Mouse (Mus musculus): Measurements from ENCODE around the gene Mogat1. TPM values are rescaled to one million over a fixed set of nuclear protein-coding genes. Genes with fewer than 3 reads are reported as not detected.

The Mogat1 gene
- total RNA-seq (2014; rRNA removed) (not detected in 2 replicates), polyA plus RNA-seq (2015; fragmentation: Nextera tagmentation; extraction: Ambion mirVana) (0.49 and 0.91 TPM in 2 replicates)

DNA sequence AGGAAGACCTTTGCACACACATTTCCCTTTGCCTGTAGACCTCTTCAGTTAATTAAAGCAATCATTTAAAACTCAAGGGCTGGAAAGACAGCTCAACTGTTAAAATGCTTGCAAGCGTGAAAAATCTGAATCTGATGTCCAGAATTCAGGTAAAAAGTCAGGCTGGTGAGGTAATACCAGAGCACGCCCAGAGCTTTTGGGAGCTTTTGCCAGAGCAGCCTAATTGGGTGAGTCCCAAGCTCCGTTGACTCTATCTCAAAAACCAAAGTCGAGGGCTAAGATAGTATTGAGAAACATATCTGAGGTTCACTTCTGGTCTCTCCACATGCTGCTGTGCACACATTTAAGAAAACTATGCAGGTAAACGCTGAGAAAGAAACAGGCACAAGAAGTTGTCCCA is at the start of gene Mogat1:
Mogat1 (plus strand) TSS at position 130 of the 400 bp plus-strand sequence.
- DNase-seq (ENCODE audit: low spot score), result no peak
- TF ChIP-seq CTCF (IDR thresholded peaks at IDR 0.05; ENCODE audit: low read depth), result no peak
- Histone ChIP-seq H3K4me3 (ENCODE audit: low read length) (peak within 1 kb of the TSS; percentile 30), H3K27me3 (ENCODE audit: insufficient read depth, low read length) (no peaks in the 10 kb centered on the region), H3K4me2 (ENCODE audit: low read depth, low read length) (peak within 1 kb of the TSS; percentile 49), H3K27ac (no peak within 1 kb of the TSS), H3K9me3 (ENCODE audit: low read length) (no peaks in the 10 kb centered on the region), H3K9ac (replicated peaks; ENCODE audit: low read length) (peak within 1 kb of the TSS; percentile 37; the same call in 1 of the 2 replicates), H3K36me3 (ENCODE audit: insufficient read depth, low read length) (no peaks in the 10 kb centered on the region), H3K4me1 (ENCODE audit: insufficient read depth, low read length) (peaks cover 7% of the 10 kb centered on the region; the same call in 1 of the 2 replicates)
- 74% methylated on average over 5 of the region's 5 CpGs for WGBS
- ATAC-seq, result no peak

DNA sequence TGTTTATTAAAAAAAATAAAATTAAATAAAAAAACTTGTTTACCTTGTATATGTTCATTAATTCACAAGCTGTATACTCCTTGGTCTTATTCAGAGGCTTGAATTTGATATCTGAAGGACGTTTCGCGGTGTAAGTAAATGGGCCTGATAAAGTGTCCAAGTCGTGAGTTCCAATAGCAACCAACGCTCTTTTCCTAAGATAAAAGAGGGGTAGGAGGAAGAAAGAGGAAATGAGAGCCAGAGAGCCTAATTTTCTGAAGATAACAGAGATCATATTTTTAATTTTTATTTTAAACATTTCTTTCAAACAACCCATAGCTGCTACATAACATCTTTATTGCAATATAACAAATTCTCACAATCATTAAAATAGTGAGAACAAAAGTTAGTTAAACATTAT is 38.4 kb upstream of the Mogat1 start:
- Histone ChIP-seq H3K9me3 (ENCODE audit: low read length) (no peaks in the 10 kb centered on the region), H3K4me3 (ENCODE audit: low read length) (no peak overlapping the region), H3K27ac (no peak overlapping the region), H3K27me3 (ENCODE audit: insufficient read depth, low read length) (no peaks in the 10 kb centered on the region), H3K4me1 (ENCODE audit: insufficient read depth, low read length) (no peaks in the 10 kb centered on the region), H3K4me2 (ENCODE audit: low read depth, low read length) (no peak overlapping the region), H3K36me3 (ENCODE audit: insufficient read depth, low read length) (peaks cover 45% of the 10 kb centered on the region), H3K9ac (replicated peaks; ENCODE audit: low read length) (no peak overlapping the region)
- no peak for DNase-seq (ENCODE audit: low spot score)
- ATAC-seq, result no peak
- TF ChIP-seq CTCF (IDR thresholded peaks at IDR 0.05; ENCODE audit: low read depth), result no peak
- WGBS, result 94% methylated on average over 5 of the region's 5 CpGs

DNA sequence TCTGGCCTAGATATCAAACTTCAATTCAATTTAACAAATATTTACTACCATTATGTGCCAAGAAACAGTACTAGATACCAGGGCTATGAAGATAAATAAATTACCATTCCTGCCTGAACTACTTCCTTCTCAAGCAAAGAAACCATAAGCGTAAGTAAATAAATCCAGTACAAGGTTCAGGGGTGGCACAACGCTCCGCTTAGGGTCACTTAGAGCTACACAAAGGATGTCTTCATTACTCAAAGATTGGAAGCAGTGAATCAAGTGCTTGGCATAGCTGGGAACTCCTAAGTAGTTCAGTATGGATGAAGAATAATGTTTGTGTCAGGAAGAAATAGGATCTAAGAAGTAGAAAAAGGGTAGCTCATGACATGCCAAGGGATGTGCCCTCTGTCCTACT is 27.4 kb upstream of the Mogat1 start:
- no peak overlapping the region for H3K9ac ChIP-seq (replicated peaks; ENCODE audit: low read length)
- H3K27me3 ChIP-seq (ENCODE audit: insufficient read depth, low read length), result no peaks in the 10 kb centered on the region
- H3K9me3 ChIP-seq (ENCODE audit: low read length), result no peaks in the 10 kb centered on the region
- H3K4me2 ChIP-seq (ENCODE audit: low read depth, low read length), result no peak overlapping the region
- H3K27ac ChIP-seq, result no peak overlapping the region
- ATAC-seq (no peak), DNase-seq (ENCODE audit: low spot score) (no peak)
- peaks cover 11% of the 10 kb centered on the region; the same call in 1 of the 2 replicates for H3K36me3 ChIP-seq (ENCODE audit: insufficient read depth, low read length)
- no peak for TF ChIP-seq CTCF (IDR thresholded peaks at IDR 0.05; ENCODE audit: low read depth)
- H3K4me1 ChIP-seq (ENCODE audit: insufficient read depth, low read length), result peaks cover 4% of the 10 kb centered on the region
- WGBS, result 89% methylated on average over 3 of the region's 3 CpGs
- no peak overlapping the region for H3K4me3 ChIP-seq (ENCODE audit: low read length)

DNA sequence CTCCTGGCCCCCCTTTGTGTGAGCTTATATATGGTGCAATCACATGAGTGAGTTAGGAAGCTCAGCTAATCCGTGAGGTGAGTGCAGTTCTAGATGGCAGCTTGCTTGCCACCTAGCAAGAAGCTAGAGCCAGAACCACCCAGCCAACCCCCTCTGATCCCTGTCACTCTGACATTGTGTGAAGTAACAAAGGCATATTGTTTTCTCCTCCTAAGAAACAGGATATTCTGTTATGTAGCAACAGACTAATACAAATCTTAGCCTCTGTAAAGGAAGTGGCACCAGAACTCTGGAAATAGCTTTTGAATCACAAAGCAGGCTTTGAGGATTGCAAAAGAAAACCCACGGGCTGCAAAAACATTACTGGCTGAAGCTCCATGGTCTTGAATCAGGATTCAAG is 26.4 kb upstream of the Mogat1 start:
- H3K27me3 ChIP-seq (ENCODE audit: insufficient read depth, low read length), result no peaks in the 10 kb centered on the region
- no peak overlapping the region for H3K9ac ChIP-seq (replicated peaks; ENCODE audit: low read length)
- no peaks in the 10 kb centered on the region for H3K9me3 ChIP-seq (ENCODE audit: low read length)
- no peak overlapping the region for H3K4me2 ChIP-seq (ENCODE audit: low read depth, low read length)
- no peak overlapping the region for H3K4me3 ChIP-seq (ENCODE audit: low read length)
- ATAC-seq, result no peak
- H3K36me3 ChIP-seq (ENCODE audit: insufficient read depth, low read length), result peaks cover 7% of the 10 kb centered on the region; the same call in 1 of the 2 replicates
- no peak for DNase-seq (ENCODE audit: low spot score)
- no peak for TF ChIP-seq CTCF (IDR thresholded peaks at IDR 0.05; ENCODE audit: low read depth)
- WGBS, result 56% methylated on average over 2 of the region's 2 CpGs
- no peak overlapping the region for H3K27ac ChIP-seq
- peaks cover 4% of the 10 kb centered on the region for H3K4me1 ChIP-seq (ENCODE audit: insufficient read depth, low read length)

DNA sequence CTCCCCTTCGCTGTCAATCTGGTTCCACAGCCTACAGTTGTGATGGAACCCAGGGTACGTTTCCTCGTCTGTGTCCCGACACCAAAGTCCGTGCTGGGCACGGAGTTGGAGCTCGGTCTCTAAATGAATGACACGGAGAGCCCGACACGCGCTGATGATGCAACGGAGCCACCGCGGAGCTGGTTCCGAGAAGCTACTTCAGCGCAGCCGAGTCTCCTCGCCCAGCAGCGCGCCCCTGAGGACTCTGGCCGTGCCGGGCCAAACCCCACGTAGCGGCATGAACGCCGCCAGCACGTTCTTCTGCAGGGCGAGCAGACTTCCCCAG is 22.4 kb upstream of the Mogat1 start:
- Histone ChIP-seq H3K27me3 (ENCODE audit: insufficient read depth, low read length) (no peaks in the 10 kb centered on the region), H3K36me3 (ENCODE audit: insufficient read depth, low read length) (no peaks in the 10 kb centered on the region), H3K4me2 (ENCODE audit: low read depth, low read length) (peak overlapping the region; percentile 91), H3K4me3 (ENCODE audit: low read length) (peak overlapping the region; percentile 98), H3K9ac (replicated peaks; ENCODE audit: low read length) (peak overlapping the region; percentile 84), H3K4me1 (ENCODE audit: insufficient read depth, low read length) (peaks cover 4% of the 10 kb centered on the region), H3K27ac (peak overlapping the region; percentile 85), H3K9me3 (ENCODE audit: low read length) (no peaks in the 10 kb centered on the region)
- under 1% methylated on average over 28 of the region's 28 CpGs for WGBS
- DNase-seq (ENCODE audit: low spot score) (no peak), ATAC-seq (no peak; the same call in 1 of the 2 replicates)
- TF ChIP-seq CTCF (IDR thresholded peaks at IDR 0.05; ENCODE audit: low read depth), result no peak

DNA sequence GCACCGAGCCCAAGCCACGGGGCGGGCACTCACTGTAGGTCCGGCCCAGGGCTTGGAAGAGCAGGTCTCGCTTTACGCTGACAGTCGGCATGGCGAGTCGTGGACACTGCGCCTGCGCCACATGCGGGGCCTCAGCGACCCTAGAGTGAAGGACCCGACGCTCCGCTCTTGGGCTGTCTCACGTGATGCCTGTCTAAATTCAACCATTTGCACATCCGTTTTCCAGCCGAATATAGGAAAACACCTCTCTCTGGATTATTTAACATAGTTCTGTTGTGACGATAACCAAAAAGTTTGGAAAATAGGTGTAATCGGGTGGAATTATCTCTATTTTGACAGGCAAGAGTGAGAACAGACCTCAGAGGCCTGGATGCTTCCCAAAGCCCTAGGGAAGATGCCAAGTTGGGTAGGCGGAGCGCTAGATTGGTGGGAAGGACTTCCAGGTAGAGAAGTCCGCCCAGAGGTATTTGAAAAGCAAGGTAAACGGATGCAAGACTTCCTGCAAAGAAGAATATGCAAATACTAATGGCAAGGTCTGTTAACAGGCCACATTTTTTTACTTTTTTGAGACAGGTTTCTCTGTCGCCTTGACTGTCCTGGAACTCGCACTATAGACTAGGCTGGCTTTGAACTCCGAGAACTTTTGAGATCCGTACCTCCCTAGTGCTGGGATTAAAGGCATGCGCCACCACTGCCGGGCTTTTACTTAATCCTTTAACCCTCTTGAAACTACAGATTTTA is 21.9 kb upstream of the Mogat1 start, which contains the start of gene Farsb:
Farsb (minus strand) TSS at position 146 of the 741 bp plus-strand sequence.
- WGBS, result 0% methylated on average over 31 of the region's 31 CpGs
- peak; percentile 99 for ATAC-seq
- Histone ChIP-seq H3K27me3 (ENCODE audit: insufficient read depth, low read length) (no peaks in the 10 kb centered on the region), H3K4me1 (ENCODE audit: insufficient read depth, low read length) (peaks cover 4% of the 10 kb centered on the region), H3K9me3 (ENCODE audit: low read length) (no peaks in the 10 kb centered on the region), H3K27ac (peak within 1 kb of the TSS; percentile 85), H3K9ac (replicated peaks; ENCODE audit: low read length) (peak within 1 kb of the TSS; percentile 84), H3K36me3 (ENCODE audit: insufficient read depth, low read length) (no peaks in the 10 kb centered on the region), H3K4me2 (ENCODE audit: low read depth, low read length) (peak within 1 kb of the TSS; percentile 91), H3K4me3 (ENCODE audit: low read length) (peak within 1 kb of the TSS; percentile 98)
- DNase-seq (ENCODE audit: low spot score), result peak; percentile 96
- TF ChIP-seq CTCF (IDR thresholded peaks at IDR 0.05; ENCODE audit: low read depth), result no peak

DNA sequence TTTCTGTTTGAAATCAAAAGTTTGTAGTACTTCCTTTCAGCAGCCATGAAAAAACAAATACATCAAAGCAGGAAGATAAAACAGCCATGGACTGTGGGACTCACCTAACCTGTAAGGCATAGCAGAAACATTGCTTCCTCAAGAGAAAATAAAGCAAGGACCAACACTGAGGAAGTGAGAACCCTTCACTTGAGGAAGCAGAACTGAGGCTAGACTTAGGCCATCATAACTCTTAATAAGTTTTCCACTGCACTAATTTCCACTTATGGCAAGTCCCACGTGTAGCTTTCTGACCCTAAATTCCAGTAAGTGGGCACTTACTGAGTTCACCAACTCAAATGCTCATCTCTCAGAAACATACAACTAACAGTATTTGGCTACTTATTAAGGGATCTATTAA is 20.6 kb upstream of the Mogat1 start:
- DNase-seq (ENCODE audit: low spot score) (no peak), ATAC-seq (no peak)
- Histone ChIP-seq H3K27me3 (ENCODE audit: insufficient read depth, low read length) (no peaks in the 10 kb centered on the region), H3K4me3 (ENCODE audit: low read length) (no peak overlapping the region), H3K27ac (no peak overlapping the region), H3K4me1 (ENCODE audit: insufficient read depth, low read length) (peaks cover 4% of the 10 kb centered on the region), H3K9me3 (ENCODE audit: low read length) (no peaks in the 10 kb centered on the region), H3K36me3 (ENCODE audit: insufficient read depth, low read length) (no peaks in the 10 kb centered on the region), H3K4me2 (ENCODE audit: low read depth, low read length) (no peak overlapping the region), H3K9ac (replicated peaks; ENCODE audit: low read length) (no peak overlapping the region)
- no peak for TF ChIP-seq CTCF (IDR thresholded peaks at IDR 0.05; ENCODE audit: low read depth)
- 86% methylated on average over 1 of the region's 1 CpGs for WGBS
